Mouse (Mus musculus): ENCODE data around the gene Btbd11. TPM values are rescaled to one million over a fixed set of nuclear protein-coding genes. Genes with fewer than 3 reads are reported as not detected.

Btbd11 gene
- polyA plus RNA-seq, 1 experiment from 2014 or later: 19.4 TPM

DNA sequence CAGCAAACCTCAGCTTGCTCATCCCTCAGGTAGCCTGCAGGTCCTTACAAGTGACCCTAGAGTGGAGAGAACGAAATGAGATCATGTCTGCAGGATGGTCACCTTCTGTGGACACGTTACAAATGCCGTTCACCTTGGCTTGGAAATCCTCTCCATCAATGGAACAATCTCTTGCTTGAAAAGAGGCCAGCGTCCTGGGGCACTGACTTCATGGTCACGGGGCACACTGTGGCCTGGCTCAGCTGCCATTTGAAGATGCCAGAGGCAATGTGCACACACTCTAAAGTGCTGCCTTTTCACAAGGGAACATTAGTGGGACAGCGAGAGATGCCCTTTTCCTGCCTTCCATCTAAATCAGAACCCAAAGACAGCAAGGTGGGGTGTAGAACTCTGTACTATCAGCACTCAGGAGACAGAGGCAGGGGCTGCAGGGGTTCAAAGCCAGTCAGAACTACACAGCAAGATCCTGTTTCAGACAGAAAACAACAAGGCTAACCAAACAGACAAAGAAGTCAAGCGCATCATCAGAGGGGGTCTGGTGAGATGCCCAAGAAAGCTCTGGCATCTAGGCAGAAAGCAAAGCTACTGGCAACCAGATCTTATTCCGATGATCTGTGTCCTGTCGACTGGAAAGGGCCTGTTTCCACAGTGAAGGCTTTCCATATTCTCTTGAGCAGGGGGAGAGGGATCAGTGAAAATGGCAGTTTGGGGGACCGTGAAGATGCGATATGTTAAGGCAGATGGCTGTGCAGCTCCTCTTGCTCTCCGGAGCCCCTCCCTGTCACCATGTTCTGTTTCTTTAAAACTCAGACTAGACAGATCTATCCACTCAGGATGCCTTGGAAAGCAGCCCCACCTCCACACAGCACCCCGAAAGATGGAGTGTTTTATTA is 79.1 kb downstream of the Btbd11 start:
- H3K27me3 ChIP-seq (ENCODE audit: control insufficient read depth, insufficient read depth, low read length): no peaks in the 10 kb centered on the region
- no peaks in the 10 kb centered on the region for H3K9me3 ChIP-seq (ENCODE audit: control insufficient read depth, low read length)
- H3K4me1 ChIP-seq (ENCODE audit: control insufficient read depth, insufficient read depth, low read length): peaks cover 35% of the 10 kb centered on the region
- H3K4me2 ChIP-seq (ENCODE audit: low read length): no peak overlapping the region
- no peak overlapping the region; the same call in 1 of the 2 replicates for H3K27ac ChIP-seq (replicated peaks; ENCODE audit: low read depth, low read length)
- 76% methylated on average over 13 of the region's 13 CpGs for WGBS
- no peaks in the 10 kb centered on the region for H3K36me3 ChIP-seq (ENCODE audit: control insufficient read depth, insufficient read depth, low read length)
- no peak for ATAC-seq (ENCODE audit: low FRiP score, low TSS enrichment)
- DNase-seq: no peak
- H3K9ac ChIP-seq (replicated peaks; ENCODE audit: low read length): no peak overlapping the region
- H3K4me3 ChIP-seq (replicated peaks; ENCODE audit: low read depth, low read length): no peak overlapping the region

DNA sequence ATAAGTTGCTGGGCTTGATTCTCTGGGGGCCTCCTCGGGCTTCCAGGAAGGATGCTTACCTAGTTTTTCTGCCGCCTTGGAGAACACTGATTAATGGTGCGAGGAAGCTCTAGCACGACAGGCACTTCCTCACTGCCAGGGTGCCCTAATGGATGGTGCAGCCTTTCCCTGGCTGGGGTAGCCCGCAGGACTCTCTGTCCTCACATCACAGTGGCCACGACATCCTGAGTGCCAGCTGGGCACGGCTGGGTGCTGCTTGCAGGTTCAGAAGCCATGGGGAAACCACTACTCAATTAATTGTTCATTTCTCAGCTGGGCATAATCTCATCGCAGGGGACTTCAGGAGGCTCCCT is 79.8 kb downstream of the Btbd11 start:
- H3K9me3 ChIP-seq (ENCODE audit: control insufficient read depth, low read length): no peaks in the 10 kb centered on the region
- peak overlapping the region; percentile 20; the same call in 1 of the 2 replicates for H3K27ac ChIP-seq (replicated peaks; ENCODE audit: low read depth, low read length)
- DNase-seq (no peak), ATAC-seq (ENCODE audit: low FRiP score, low TSS enrichment) (no peak)
- 46% methylated on average over 8 of the region's 8 CpGs for WGBS
- H3K9ac ChIP-seq (replicated peaks; ENCODE audit: low read length): no peak overlapping the region
- H3K36me3 ChIP-seq (ENCODE audit: control insufficient read depth, insufficient read depth, low read length): no peaks in the 10 kb centered on the region
- H3K4me3 ChIP-seq (replicated peaks; ENCODE audit: low read depth, low read length): no peak overlapping the region
- H3K27me3 ChIP-seq (ENCODE audit: control insufficient read depth, insufficient read depth, low read length): no peaks in the 10 kb centered on the region
- H3K4me1 ChIP-seq (ENCODE audit: control insufficient read depth, insufficient read depth, low read length): peaks cover 35% of the 10 kb centered on the region
- H3K4me2 ChIP-seq (ENCODE audit: low read length): no peak overlapping the region

- no peak for DNase-seq
- Histone ChIP-seq H3K27ac (replicated peaks; ENCODE audit: low read depth, low read length) (no peak overlapping the region), H3K4me1 (ENCODE audit: control insufficient read depth, insufficient read depth, low read length) (peaks cover 35% of the 10 kb centered on the region), H3K4me2 (ENCODE audit: low read length) (no peak overlapping the region), H3K9me3 (ENCODE audit: control insufficient read depth, low read length) (no peaks in the 10 kb centered on the region), H3K36me3 (ENCODE audit: control insufficient read depth, insufficient read depth, low read length) (no peaks in the 10 kb centered on the region), H3K27me3 (ENCODE audit: control insufficient read depth, insufficient read depth, low read length) (no peaks in the 10 kb centered on the region), H3K4me3 (replicated peaks; ENCODE audit: low read depth, low read length) (no peak overlapping the region), H3K9ac (replicated peaks; ENCODE audit: low read length) (no peak overlapping the region)
- ATAC-seq (ENCODE audit: low FRiP score, low TSS enrichment): no peak
- 39% methylated on average over 7 of the region's 7 CpGs for WGBS
These were observed 80.8 kb downstream of the Btbd11 start for GRCm38 (mm10) chr10:85467393-85467792.

DNA sequence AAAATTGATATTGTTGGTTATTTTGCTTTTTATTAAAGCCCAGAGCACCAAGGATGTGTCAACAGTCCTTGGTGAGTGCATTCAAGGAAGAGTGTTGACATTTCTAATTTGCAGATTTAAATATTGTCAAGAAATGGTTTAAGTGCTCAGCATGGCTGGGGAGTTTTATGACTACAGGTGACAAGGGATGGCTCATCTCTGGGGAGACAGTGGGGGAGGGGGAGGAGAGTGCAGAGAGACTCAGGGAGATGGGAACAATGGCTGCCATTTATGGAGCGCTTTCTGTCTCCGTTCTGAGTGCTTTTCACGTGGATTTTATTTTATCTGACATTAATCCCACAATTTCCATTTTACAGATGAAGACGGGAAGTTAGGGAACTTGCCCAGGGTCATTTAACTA is 81.9 kb downstream of the Btbd11 start:
- H3K4me3 ChIP-seq (replicated peaks; ENCODE audit: low read depth, low read length): no peak overlapping the region
- no peak overlapping the region for H3K4me2 ChIP-seq (ENCODE audit: low read length)
- H3K27ac ChIP-seq (replicated peaks; ENCODE audit: low read depth, low read length): no peak overlapping the region
- H3K4me1 ChIP-seq (ENCODE audit: control insufficient read depth, insufficient read depth, low read length): peaks cover 35% of the 10 kb centered on the region
- no peaks in the 10 kb centered on the region for H3K27me3 ChIP-seq (ENCODE audit: control insufficient read depth, insufficient read depth, low read length)
- H3K36me3 ChIP-seq (ENCODE audit: control insufficient read depth, insufficient read depth, low read length): no peaks in the 10 kb centered on the region
- H3K9ac ChIP-seq (replicated peaks; ENCODE audit: low read length): no peak overlapping the region
- H3K9me3 ChIP-seq (ENCODE audit: control insufficient read depth, low read length): no peaks in the 10 kb centered on the region
- no peak for DNase-seq
- ATAC-seq (ENCODE audit: low FRiP score, low TSS enrichment): no peak
- 32% methylated on average over 4 of the region's 4 CpGs for WGBS

DNA sequence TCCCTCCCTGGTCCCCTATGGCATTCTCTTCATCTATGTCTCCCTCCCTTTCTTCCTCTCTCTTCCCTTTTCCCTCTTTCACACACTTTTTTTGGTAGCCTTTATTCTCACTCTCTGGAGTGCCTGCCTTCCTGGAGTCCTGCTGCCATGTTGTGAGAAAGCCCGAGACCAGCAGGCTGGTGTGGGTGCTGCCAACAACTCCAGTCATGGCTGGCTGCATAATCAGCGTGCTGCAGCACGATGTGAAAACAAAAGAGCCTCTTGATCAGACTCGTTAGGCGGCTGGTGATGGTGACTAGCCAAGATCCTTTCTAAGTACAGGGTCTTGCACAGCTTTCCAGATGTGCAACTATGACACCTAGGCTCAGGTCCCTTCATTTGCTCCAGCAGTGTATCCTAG is 82.7 kb downstream of the Btbd11 start:
- 0 out of 2 replicates have a peak overlapping the region, but pooled peaks have one; percentile 8 for H3K27ac ChIP-seq (replicated peaks; ENCODE audit: low read depth, low read length)
- no peak overlapping the region for H3K4me3 ChIP-seq (replicated peaks; ENCODE audit: low read depth, low read length)
- no peaks in the 10 kb centered on the region for H3K27me3 ChIP-seq (ENCODE audit: control insufficient read depth, insufficient read depth, low read length)
- ATAC-seq (ENCODE audit: low FRiP score, low TSS enrichment) (no peak), DNase-seq (no peak)
- no peak overlapping the region for H3K4me2 ChIP-seq (ENCODE audit: low read length)
- H3K9ac ChIP-seq (replicated peaks; ENCODE audit: low read length): no peak overlapping the region
- 51% methylated on average over 5 of the region's 5 CpGs for WGBS
- no peaks in the 10 kb centered on the region for H3K9me3 ChIP-seq (ENCODE audit: control insufficient read depth, low read length)
- no peaks in the 10 kb centered on the region for H3K36me3 ChIP-seq (ENCODE audit: control insufficient read depth, insufficient read depth, low read length)
- peaks cover 31% of the 10 kb centered on the region for H3K4me1 ChIP-seq (ENCODE audit: control insufficient read depth, insufficient read depth, low read length)

DNA sequence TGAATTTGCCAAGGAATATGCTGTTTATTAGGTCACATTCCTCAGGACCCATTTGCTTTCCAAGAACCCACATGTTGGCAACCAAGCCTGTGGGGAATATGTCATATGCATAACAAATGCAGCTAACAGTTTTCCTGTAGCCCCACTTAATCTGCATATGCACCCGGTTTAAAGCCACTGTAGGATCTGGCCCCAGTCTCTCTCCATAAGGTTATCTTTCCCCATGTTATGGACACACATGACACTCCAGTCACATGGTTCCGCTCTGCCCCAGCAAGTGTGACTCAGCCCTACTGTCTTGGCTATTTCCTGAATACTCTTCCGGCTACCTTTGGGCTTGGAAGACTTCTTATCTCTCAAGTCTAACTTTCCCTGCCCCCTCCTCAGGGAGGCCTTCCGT is 86.7 kb downstream of the Btbd11 start:
- ATAC-seq (ENCODE audit: low FRiP score, low TSS enrichment) (no peak), DNase-seq (no peak)
- H3K9ac ChIP-seq (replicated peaks; ENCODE audit: low read length): no peak overlapping the region
- no peak overlapping the region for H3K4me3 ChIP-seq (replicated peaks; ENCODE audit: low read depth, low read length)
- 0 out of 2 replicates have a peak, but pooled peaks cover 11% of the 10 kb centered on the region for H3K4me1 ChIP-seq (ENCODE audit: control insufficient read depth, insufficient read depth, low read length)
- H3K36me3 ChIP-seq (ENCODE audit: control insufficient read depth, insufficient read depth, low read length): no peaks in the 10 kb centered on the region
- WGBS: 69% methylated on average over 4 of the region's 4 CpGs
- H3K4me2 ChIP-seq (ENCODE audit: low read length): no peak overlapping the region
- H3K27ac ChIP-seq (replicated peaks; ENCODE audit: low read depth, low read length): no peak overlapping the region
- H3K9me3 ChIP-seq (ENCODE audit: control insufficient read depth, low read length): no peaks in the 10 kb centered on the region
- H3K27me3 ChIP-seq (ENCODE audit: control insufficient read depth, insufficient read depth, low read length): no peaks in the 10 kb centered on the region

- H3K9me3 ChIP-seq (ENCODE audit: control insufficient read depth, low read length): no peaks in the 10 kb centered on the region
- H3K4me3 ChIP-seq (replicated peaks; ENCODE audit: low read depth, low read length): no peak overlapping the region
- H3K27me3 ChIP-seq (ENCODE audit: control insufficient read depth, insufficient read depth, low read length): no peaks in the 10 kb centered on the region
- H3K4me1 ChIP-seq (ENCODE audit: control insufficient read depth, insufficient read depth, low read length): 0 out of 2 replicates have a peak, but pooled peaks cover 7% of the 10 kb centered on the region
- no peak overlapping the region for H3K4me2 ChIP-seq (ENCODE audit: low read length)
- no peak overlapping the region for H3K9ac ChIP-seq (replicated peaks; ENCODE audit: low read length)
- no peaks in the 10 kb centered on the region for H3K36me3 ChIP-seq (ENCODE audit: control insufficient read depth, insufficient read depth, low read length)
- no peak overlapping the region for H3K27ac ChIP-seq (replicated peaks; ENCODE audit: low read depth, low read length)
- 77% methylated on average over 3 of the region's 3 CpGs for WGBS
- no peak for DNase-seq
- no peak for ATAC-seq (ENCODE audit: low FRiP score, low TSS enrichment)
These were observed 87.3 kb downstream of the Btbd11 start for GRCm38 (mm10) chr10:85473871-85474270.

DNA sequence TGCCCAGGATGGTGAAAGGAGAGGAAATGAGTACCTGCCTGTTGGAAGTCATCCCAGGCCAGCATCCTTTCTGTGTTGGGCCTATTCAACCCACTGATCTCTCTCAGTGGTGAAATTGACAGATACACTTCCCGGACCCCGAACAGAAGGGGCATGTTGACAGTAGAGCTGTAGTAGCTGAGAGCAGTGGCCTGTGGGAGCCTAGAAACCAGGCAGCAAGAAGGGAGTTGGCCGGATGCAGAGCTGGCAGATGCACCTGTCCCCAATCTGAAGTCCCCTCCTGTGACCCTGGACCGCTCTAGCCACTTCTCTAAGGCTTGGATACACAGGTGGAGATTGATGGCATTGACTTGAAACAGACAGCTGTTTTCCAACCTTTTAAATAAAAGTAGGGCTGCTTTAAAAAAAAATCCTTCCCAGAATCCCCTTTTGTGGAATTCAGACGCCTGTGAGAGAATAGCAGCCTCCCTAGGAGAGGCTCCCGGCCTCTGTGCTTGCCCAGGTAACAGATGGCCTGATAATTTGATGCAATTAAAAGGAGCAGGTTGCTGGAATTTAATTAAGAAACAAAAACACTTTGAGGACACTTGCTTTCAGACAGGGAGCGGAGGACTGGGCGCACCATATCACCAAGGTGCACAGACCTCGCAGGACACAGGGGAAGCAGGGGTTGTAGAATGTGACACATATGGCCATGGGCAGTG is 89.2 kb downstream of the Btbd11 start:
- no peaks in the 10 kb centered on the region for H3K9me3 ChIP-seq (ENCODE audit: control insufficient read depth, low read length)
- 80% methylated on average over 9 of the region's 9 CpGs for WGBS
- ATAC-seq (ENCODE audit: low FRiP score, low TSS enrichment) (no peak), DNase-seq (no peak)
- no peak overlapping the region for H3K4me2 ChIP-seq (ENCODE audit: low read length)
- H3K36me3 ChIP-seq (ENCODE audit: control insufficient read depth, insufficient read depth, low read length): no peaks in the 10 kb centered on the region
- H3K9ac ChIP-seq (replicated peaks; ENCODE audit: low read length): no peak overlapping the region
- H3K27ac ChIP-seq (replicated peaks; ENCODE audit: low read depth, low read length): no peak overlapping the region
- no peaks in the 10 kb centered on the region for H3K27me3 ChIP-seq (ENCODE audit: control insufficient read depth, insufficient read depth, low read length)
- peaks cover 9% of the 10 kb centered on the region for H3K4me1 ChIP-seq (ENCODE audit: control insufficient read depth, insufficient read depth, low read length)
- no peak overlapping the region for H3K4me3 ChIP-seq (replicated peaks; ENCODE audit: low read depth, low read length)

Measured in midbrain, embryonic 14.5 days (tissue).